ENCODE assay signal across 18 mouse cellular contexts in the genomic region with DNA sequence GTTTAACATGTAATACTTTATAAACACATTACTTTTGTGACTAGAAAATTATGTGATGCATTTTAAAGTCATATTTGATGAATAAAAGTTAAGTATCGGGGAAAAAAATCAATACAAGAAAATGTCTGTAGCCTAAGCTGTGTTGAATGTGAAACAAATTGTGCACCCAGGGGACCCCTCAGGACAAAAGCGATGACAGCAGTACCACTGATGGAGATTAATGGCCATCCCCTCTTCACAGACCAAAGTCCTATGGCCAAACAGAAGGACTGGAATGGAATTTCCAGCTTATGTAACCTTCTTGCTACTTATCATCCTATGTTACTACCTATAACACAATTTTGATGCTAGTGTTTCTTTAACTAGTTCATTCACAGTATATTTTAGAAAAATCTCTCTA.
"Had no signal": no experiment of that assay in that cellular context is flagged by ENCODE, and none has a peak within 500 bp of the region (broad histone marks: within the 10 kb centered on the region; RNA-seq: fewer than 3 reads in every experiment).

No protein-coding gene starts in this region.

- H3K9me3 ChIP-seq: limb, embryonic 12.5 days; limb, embryonic 15.5 days; lung, embryonic 15.5 days; megakaryocyte, embryonic 14.5 days; neural tube, embryonic 13.5 days; stomach, embryonic 15.5 days had no signal

- H3K4me1 ChIP-seq: limb, embryonic 12.5 days; limb, embryonic 15.5 days; lung, embryonic 15.5 days; neural tube, embryonic 13.5 days; stomach, embryonic 15.5 days had no signal

- H3K4me2 ChIP-seq: limb, embryonic 12.5 days; limb, embryonic 15.5 days; liver, embryonic 11.5 days; lung, embryonic 15.5 days; midbrain, embryonic 11.5 days; neural tube, embryonic 13.5 days; stomach, embryonic 15.5 days had no signal

- H3K36me3 ChIP-seq: limb, embryonic 12.5 days; limb, embryonic 15.5 days; lung, embryonic 15.5 days; neural tube, embryonic 13.5 days; stomach, embryonic 15.5 days had no signal

- H3K9ac ChIP-seq: limb, embryonic 12.5 days; limb, embryonic 15.5 days; liver, embryonic 14.5 days; lung, embryonic 15.5 days; neural tube, embryonic 13.5 days; stomach, embryonic 15.5 days had no signal

- DNase-seq: kidney, adult 2 months; kidney, postnatal 10 days; kidney, postnatal 36 days; left cerebral cortex, postnatal 4 days; lung, adult 18-20 months; lung, postnatal 10 days; lung, postnatal 36 days; midbrain, embryonic 14.5 days; thymus, postnatal 25 days had no signal

- H3K27me3 ChIP-seq: limb, embryonic 12.5 days; limb, embryonic 15.5 days; lung, embryonic 15.5 days; megakaryocyte, embryonic 14.5 days; neural tube, embryonic 13.5 days; stomach, embryonic 15.5 days had no signal

- H3K4me3 ChIP-seq: limb, embryonic 12.5 days; limb, embryonic 15.5 days; lung, embryonic 15.5 days; megakaryocyte, embryonic 14.5 days; neural tube, embryonic 13.5 days; stomach, embryonic 15.5 days had no signal

- H3K27ac ChIP-seq: limb, embryonic 12.5 days; limb, embryonic 15.5 days; liver, embryonic 14.5 days; lung, embryonic 15.5 days; neural tube, embryonic 13.5 days; stomach, embryonic 15.5 days had no signal
